Mouse (Mus musculus): ENCODE results near the gene Gdpd5.

GRCm38 (mm10) chr7:99381214-99382087 lies at the start of gene Gdpd5:
- peak; percentile 66 for TF ChIP-seq POLR2A (IDR thresholded peaks at IDR 0.05; ENCODE audit: insufficient read depth, low read depth, low read length)
- TF ChIP-seq CTCF (IDR thresholded peaks at IDR 0.05) = no peak
- TF ChIP-seq EP300 (IDR thresholded peaks at IDR 0.05; ENCODE audit: insufficient read depth, low read depth, low read length) = 0 out of 2 replicates have a peak, but pooled peaks have one; percentile 12
